Mouse (Mus musculus): ENCODE results near the gene Sypl. TPM values are rescaled to one million over a fixed set of nuclear protein-coding genes. Genes with fewer than 3 reads are reported as not detected.

The Sypl gene
- total RNA-seq, 2 experiments from 2014 or later = 31.7 to 34.7 TPM

GRCm38 (mm10) chr12:33020011-33020410, 66.3 kb downstream of the Sypl start:
- intact Hi-C loops (cut with DNase I) = loop anchor here (10.0 kb wide), 1 partner anchor 405 kb away; the partner anchor contains the start of gene Twistnb
- DNase-seq (ENCODE audit: low spot score in 2 of 2) = no peak

GRCm38 (mm10) chr12:33021140-33021539, 67.4 kb downstream of the Sypl start:
- no peak for DNase-seq (ENCODE audit: low spot score in 2 of 2)
- intact Hi-C loops (cut with DNase I) = loop anchor here (10.0 kb wide), 1 partner anchor 404 kb away; the partner anchor contains the start of gene Twistnb

DNA sequence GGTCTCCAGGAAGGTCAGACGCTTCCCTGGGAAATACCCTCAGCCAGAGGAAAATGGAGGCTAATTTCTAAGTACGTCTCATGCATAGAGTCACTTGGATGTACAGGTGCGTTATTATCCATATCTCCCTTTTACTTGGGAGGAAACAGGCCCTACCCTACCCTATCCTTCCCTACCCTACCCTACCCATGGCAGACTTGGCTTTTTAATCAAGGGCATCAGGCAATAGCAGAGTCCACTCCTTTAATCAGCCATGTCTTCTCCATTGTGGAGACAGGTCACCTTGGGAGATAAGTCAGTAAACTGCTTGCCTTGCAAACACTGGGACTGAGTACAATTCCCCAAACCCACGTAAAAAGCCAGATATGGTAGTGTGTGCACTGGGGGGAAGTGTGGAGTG, 68.1 kb downstream of the Sypl start:
- intact Hi-C loops (cut with DNase I) = loop anchor here (10.0 kb wide), 1 partner anchor 403 kb away; the partner anchor contains the start of gene Twistnb
- no peak for DNase-seq (ENCODE audit: low spot score in 2 of 2)

- no peak for DNase-seq (ENCODE audit: low spot score in 2 of 2)
- intact Hi-C loops (cut with DNase I) = loop anchor here (10.0 kb wide), 1 partner anchor 400 kb away; the partner anchor contains the start of gene Twistnb
These were observed 70.8 kb downstream of the Sypl start for GRCm38 (mm10) chr12:33024524-33024923.

GRCm38 (mm10) chr12:33027093-33027492, 73.4 kb downstream of the Sypl start:
- DNase-seq (ENCODE audit: low spot score in 2 of 2) = peak; percentile 81 to 84
- intact Hi-C loops (cut with DNase I) = loop anchor here (1.0 to 10.0 kb wide), 4 partner anchors 82 to 398 kb away; partner anchors contain the start of gene Twistnb

- DNase-seq (ENCODE audit: low spot score in 2 of 2) = no peak
- intact Hi-C loops (cut with DNase I) = loop anchor here (5.0 to 10.0 kb wide), 2 partner anchors 239 to 397 kb away; partner anchors contain the start of gene Twistnb
These were observed 74.5 kb downstream of the Sypl start for GRCm38 (mm10) chr12:33028109-33028691.

- DNase-seq (ENCODE audit: low spot score in 2 of 2) = no peak
These were observed 75.0 kb downstream of the Sypl start for GRCm38 (mm10) chr12:33028708-33029107.

More at GRCm38 (mm10) chr12:33028708-33029107, 75.0 kb downstream of the Sypl start:
- intact Hi-C loops (cut with DNase I) = loop anchor here (5.0 to 10.0 kb wide), 2 partner anchors 239 to 396 kb away; partner anchors contain the start of gene Twistnb

Other genes with a start within 250 kb of the Sypl start
- 10 to 100 TPM; 34.0 to 37.1 TPM for gene Nampt, start 134.3 kb upstream of the Sypl start, total RNA-seq (2021)
- gene Cdhr3, start 139.0 kb downstream of the Sypl start, total RNA-seq (2021) = under 1 TPM; 0.61 to 0.66 TPM
- 10 to 100 TPM; 56.9 to 65.3 TPM for gene Atxn7l1, start 193.8 kb downstream of the Sypl start, total RNA-seq (2021)